Mouse (Mus musculus) G1E (cell line): ENCODE data around the gene Gng7.

Experiments
- CTCF ChIP-seq: IDR thresholded peaks from 2 replicates; pipeline ENCODE4 v1.5.1; 2012; ENCODE audit warnings: low read depth, low read length, inconsistent platforms, mixed read lengths
- GATA1 ChIP-seq: IDR thresholded peaks from 2 replicates; pipeline ENCODE4 v1.6.1; 2012; ENCODE audit warnings: borderline replicate concordance, low read length, inconsistent platforms, mixed read lengths
- GATA2 ChIP-seq: IDR thresholded peaks from 2 replicates; pipeline ENCODE4 v1.6.1; 2012; ENCODE audit warnings: low read depth, low read length, inconsistent platforms, borderline replicate concordance
- POLR2AphosphoS5 ChIP-seq: IDR thresholded peaks from 2 replicates; pipeline ENCODE4 v1.6.1; 2012; ENCODE audit warnings: low read depth, low read length, inconsistent platforms; ENCODE audit not compliant: insufficient replicate concordance
- TAL1 ChIP-seq: conservative IDR thresholded peaks from 2 replicates; pipeline ENCODE4 v1.6.1; 2012; ENCODE audit warnings: low read depth, low read length, inconsistent platforms, mixed read lengths

DNA sequence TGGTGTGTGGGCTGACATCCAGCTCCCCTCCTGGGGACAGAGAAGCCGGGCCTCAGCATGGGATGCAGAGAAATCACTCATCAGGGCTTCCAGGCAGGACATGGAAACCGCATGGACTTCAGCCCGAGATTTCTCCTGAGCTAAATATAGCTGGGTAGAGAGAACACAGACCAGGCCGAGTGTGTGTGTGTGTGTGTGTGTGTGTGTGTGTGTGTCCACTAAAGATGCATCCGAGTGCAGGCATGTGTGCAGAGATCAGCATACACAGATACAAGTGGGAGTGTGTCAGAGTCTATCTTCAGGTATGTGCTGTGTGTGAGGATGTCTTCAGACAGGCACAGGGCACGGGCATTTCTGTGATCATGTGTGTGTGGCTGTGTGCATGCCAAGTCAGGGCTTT, 59.9 kb downstream of the Gng7 start:
- TF ChIP-seq CTCF (no peak), GATA1 (no peak), POLR2AphosphoS5 (no peak), TAL1 (no peak), GATA2 (no peak)
